Mouse (Mus musculus) liver, postnatal 0 days (tissue): ENCODE measurements around the gene Mdn1.

Experiments used
- CTCF ChIP-seq: sonication (generic); IDR thresholded peaks from 2 replicates; pipeline ENCODE4 v1.5.1; 2016; ENCODE audit warnings: antibody characterized with exemption, low read depth
- EP300 ChIP-seq: IDR thresholded peaks from 2 replicates; pipeline ENCODE4 v1.6.1; 2016; ENCODE audit warnings: antibody characterized with exemption, low read depth, mild to moderate bottlenecking

DNA sequence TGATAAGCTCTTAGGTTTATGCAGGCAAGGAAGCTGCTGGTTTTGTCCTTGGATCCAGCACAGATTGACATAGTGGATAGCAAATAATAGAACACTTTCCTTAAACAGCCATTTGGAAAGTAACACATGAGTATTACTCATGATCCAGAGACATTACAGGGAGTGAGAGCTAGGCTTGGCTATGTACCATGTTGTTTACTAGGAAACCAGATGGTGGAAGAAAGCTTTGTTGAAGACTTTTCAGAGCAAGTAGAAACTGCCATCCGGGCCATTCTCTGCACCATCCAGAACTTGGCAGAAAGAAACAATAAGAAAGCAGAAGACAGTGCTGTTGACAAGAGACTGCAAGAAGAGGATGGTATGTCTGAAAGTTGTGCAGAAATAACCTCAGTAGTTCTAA, 93.8 kb downstream of the Mdn1 start:
- no peak for TF ChIP-seq EP300
- no peak for TF ChIP-seq CTCF
